Mouse (Mus musculus): ENCODE measurements around the gene Prr3.

DNA sequence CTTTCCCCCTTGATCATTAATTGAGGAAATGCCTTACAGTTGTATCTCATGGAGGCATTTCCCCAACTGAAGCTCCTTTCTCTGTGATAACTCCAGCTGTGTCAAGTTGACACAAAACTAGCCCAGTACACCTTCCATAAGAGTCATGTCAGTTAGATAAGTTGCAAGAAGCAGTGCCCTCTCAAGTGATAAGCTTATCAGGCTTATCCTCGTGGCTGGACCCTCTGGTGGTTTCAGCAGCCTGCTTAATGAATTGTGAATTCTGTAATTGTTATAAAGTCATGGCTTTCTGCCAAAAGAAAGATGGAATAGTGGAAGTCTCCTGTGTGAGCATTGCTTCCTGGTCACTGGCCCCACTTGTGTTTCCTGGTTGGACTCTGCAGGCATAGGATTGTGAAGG is 52.6 kb downstream of the Prr3 start:
- no peak for TF ChIP-seq CTCF (IDR thresholded peaks at IDR 0.05; ENCODE audit: low read depth)
- peak; percentile 95 for TF ChIP-seq EP300 (IDR thresholded peaks at IDR 0.05; ENCODE audit: low read depth)

All from liver, embryonic 14.5 days (tissue).